In genomic region chr2:108529464-108529863, GRCm38 (mm10) we compare ENCODE assay signal across 22 mouse cellular contexts.
DNase-seq lines count a peak whose midpoint lies in the region; ATAC-seq and TF ChIP-seq lines count a peak whose summit lies in the region.
"Had no signal": no experiment of that assay in that cellular context is flagged by ENCODE, and none has a peak within 500 bp of the region (broad histone marks: within the 10 kb centered on the region; RNA-seq: fewer than 3 reads in every experiment).

No protein-coding gene starts in this region.

- H3K27me3 ChIP-seq in embryonic facial prominence, embryonic 12.5 days: no peaks in the 10 kb centered on the region
- no peaks in the 10 kb centered on the region for H3K27me3 ChIP-seq in embryonic facial prominence, embryonic 10.5 days (replicated peaks; ENCODE audit: low read depth, poor library complexity, severe bottlenecking)
- no peaks in the 10 kb centered on the region for H3K27me3 ChIP-seq in midbrain, embryonic 12.5 days
- H3K27me3 ChIP-seq in midbrain, embryonic 13.5 days: no peaks in the 10 kb centered on the region
- no peaks in the 10 kb centered on the region for H3K27me3 ChIP-seq in stomach, postnatal 0 days (ENCODE audit: control insufficient read depth, insufficient read depth, low read length)
- H3K27me3 ChIP-seq: CH12.LX; forebrain, embryonic 13.5 days; forebrain, embryonic 15.5 days; Patski had no signal

- no peaks in the 10 kb centered on the region for H3K4me1 ChIP-seq in embryonic facial prominence, embryonic 12.5 days
- no peaks in the 10 kb centered on the region for H3K4me1 ChIP-seq in embryonic facial prominence, embryonic 10.5 days
- no peaks in the 10 kb centered on the region for H3K4me1 ChIP-seq in midbrain, embryonic 12.5 days
- no peaks in the 10 kb centered on the region for H3K4me1 ChIP-seq in midbrain, embryonic 13.5 days (replicated peaks)
- H3K4me1 ChIP-seq in stomach, postnatal 0 days (replicated peaks; ENCODE audit: control insufficient read depth, insufficient read depth): no peaks in the 10 kb centered on the region
- H3K4me1 ChIP-seq: forebrain, embryonic 13.5 days; forebrain, embryonic 15.5 days had no signal

- H3K9ac ChIP-seq in embryonic facial prominence, embryonic 12.5 days: no peak overlapping the region
- H3K9ac ChIP-seq in midbrain, embryonic 12.5 days (replicated peaks): no peak overlapping the region
- H3K9ac ChIP-seq in midbrain, embryonic 13.5 days (replicated peaks): no peak overlapping the region
- no peak overlapping the region for H3K9ac ChIP-seq in stomach, postnatal 0 days (ENCODE audit: low read length)
- H3K9ac ChIP-seq: forebrain, embryonic 13.5 days; forebrain, embryonic 15.5 days; forebrain, postnatal 0 days had no signal

- H3K4me3 ChIP-seq in embryonic facial prominence, embryonic 12.5 days: no peak overlapping the region
- no peak overlapping the region for H3K4me3 ChIP-seq in embryonic facial prominence, embryonic 10.5 days
- no peak overlapping the region for H3K4me3 ChIP-seq in midbrain, embryonic 12.5 days
- H3K4me3 ChIP-seq in midbrain, embryonic 13.5 days (replicated peaks): no peak overlapping the region
- no peak overlapping the region for H3K4me3 ChIP-seq in stomach, postnatal 0 days (ENCODE audit: low read depth, low read length)
- H3K4me3 ChIP-seq: forebrain, embryonic 13.5 days; forebrain, embryonic 15.5 days had no signal

- no peak for TF ChIP-seq CTCF in stomach, postnatal 0 days (IDR thresholded peaks at IDR 0.05; ENCODE audit: low read depth)

- 52% methylated on average over 1 of the region's 1 CpGs for WGBS in embryonic facial prominence, embryonic 12.5 days
- WGBS in embryonic facial prominence, embryonic 10.5 days: 71% methylated on average over 1 of the region's 1 CpGs
- 74% methylated on average over 1 of the region's 1 CpGs for WGBS in midbrain, embryonic 12.5 days
- WGBS in midbrain, embryonic 13.5 days: 76% methylated on average over 1 of the region's 1 CpGs
- WGBS in stomach, postnatal 0 days: 78% methylated on average over 1 of the region's 1 CpGs

- no peak for DNase-seq in embryonic facial prominence, embryonic 10.5 days (ENCODE audit: low spot score)
- DNase-seq in stomach, postnatal 0 days (ENCODE audit: low spot score): no peak
- DNase-seq: adrenal gland, adult 8-10 months; adrenal gland, postnatal 14 days; adrenal gland, postnatal 36 days; B cell, adult 2 months; cerebellum, adult 11-12 months; cerebellum, adult 2 months; cerebellum, adult 9-10 months; cerebellum, postnatal 10 days; cerebellum, postnatal 25 days; forebrain, postnatal 0 days had no signal

- H3K4me2 ChIP-seq in embryonic facial prominence, embryonic 12.5 days (replicated peaks): no peak overlapping the region
- no peak overlapping the region for H3K4me2 ChIP-seq in midbrain, embryonic 12.5 days (replicated peaks)
- no peak overlapping the region for H3K4me2 ChIP-seq in midbrain, embryonic 13.5 days (replicated peaks)
- no peak overlapping the region for H3K4me2 ChIP-seq in stomach, postnatal 0 days (replicated peaks; ENCODE audit: low read depth)
- H3K4me2 ChIP-seq: forebrain, embryonic 13.5 days; forebrain, embryonic 15.5 days had no signal

- no peak overlapping the region for H3K27ac ChIP-seq in embryonic facial prominence, embryonic 12.5 days
- no peak overlapping the region for H3K27ac ChIP-seq in embryonic facial prominence, embryonic 10.5 days (replicated peaks)
- no peak overlapping the region for H3K27ac ChIP-seq in midbrain, embryonic 12.5 days (replicated peaks)
- H3K27ac ChIP-seq in midbrain, embryonic 13.5 days: no peak overlapping the region
- no peak overlapping the region for H3K27ac ChIP-seq in stomach, postnatal 0 days (replicated peaks)
- H3K27ac ChIP-seq: forebrain, embryonic 13.5 days; forebrain, embryonic 15.5 days had no signal

- ATAC-seq in embryonic facial prominence, embryonic 12.5 days (ENCODE audit: insufficient number of reproducible peaks, insufficient read depth, low FRiP score, low TSS enrichment): peak; percentile 47; the same call in 1 of the 2 replicates
- peak; percentile 27; the same call in 1 of the 2 replicates for ATAC-seq in midbrain, embryonic 12.5 days (ENCODE audit: low FRiP score, low read depth)
- no peak for ATAC-seq in midbrain, embryonic 13.5 days
- peak; percentile 66 for ATAC-seq in stomach, postnatal 0 days (ENCODE audit: low FRiP score, low TSS enrichment)
- ATAC-seq: activated CD4-positive, CD25-positive, alpha-beta regulatory T cell, adult 4 months; CD4-positive, CD25-positive, alpha-beta regulatory T cell, adult 4 months; forebrain, embryonic 13.5 days; forebrain, embryonic 15.5 days; forebrain, postnatal 0 days; Patski had no signal

- no peaks in the 10 kb centered on the region for H3K36me3 ChIP-seq in embryonic facial prominence, embryonic 12.5 days
- no peaks in the 10 kb centered on the region for H3K36me3 ChIP-seq in embryonic facial prominence, embryonic 10.5 days (replicated peaks)
- no peaks in the 10 kb centered on the region for H3K36me3 ChIP-seq in midbrain, embryonic 12.5 days
- no peaks in the 10 kb centered on the region for H3K36me3 ChIP-seq in midbrain, embryonic 13.5 days
- no peaks in the 10 kb centered on the region for H3K36me3 ChIP-seq in stomach, postnatal 0 days (ENCODE audit: control insufficient read depth, insufficient read depth, low read length)
- H3K36me3 ChIP-seq: forebrain, embryonic 15.5 days; G1E had no signal

- TF ChIP-seq EP300 in stomach, postnatal 0 days (optimal IDR thresholded peaks at IDR 0.05): no peak

- H3K9me3 ChIP-seq in embryonic facial prominence, embryonic 12.5 days: no peaks in the 10 kb centered on the region
- no peaks in the 10 kb centered on the region for H3K9me3 ChIP-seq in embryonic facial prominence, embryonic 10.5 days
- H3K9me3 ChIP-seq in midbrain, embryonic 12.5 days: no peaks in the 10 kb centered on the region
- no peaks in the 10 kb centered on the region; the same call in 1 of the 2 replicates for H3K9me3 ChIP-seq in midbrain, embryonic 13.5 days
- H3K9me3 ChIP-seq in stomach, postnatal 0 days (ENCODE audit: control insufficient read depth, low read length): no peaks in the 10 kb centered on the region
- H3K9me3 ChIP-seq: forebrain, embryonic 13.5 days; forebrain, embryonic 15.5 days had no signal
